Mouse (Mus musculus): ENCODE measurements at regions not wholly inside any gene's neighbourhood (a gene's known extent, or its start where the extent isn't known, plus 50 kb on each side); places are given as distances from the start of the nearest gene placed in this dataset.

DNA sequence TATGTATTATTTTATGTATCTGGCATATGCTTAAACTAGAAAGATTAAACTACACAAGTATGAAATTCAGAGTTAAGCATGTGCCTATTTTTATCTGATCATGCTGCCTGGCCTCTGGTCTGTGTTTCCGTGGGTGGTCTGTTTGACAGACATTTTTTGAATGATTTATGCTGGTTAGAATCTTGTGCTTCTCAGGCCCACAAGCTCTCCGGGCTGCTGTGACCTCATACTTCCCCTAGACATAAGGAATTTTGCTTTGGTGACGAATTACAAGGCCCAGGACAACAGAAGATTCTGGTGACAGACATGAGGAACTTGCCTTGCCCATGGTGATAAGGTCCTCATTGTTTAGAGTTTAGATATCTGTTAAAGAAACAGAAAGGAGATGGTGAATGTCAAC, 475.9 kb upstream of the Fam92a start:
- Histone ChIP-seq H3K27me3 (ENCODE audit: insufficient read depth, low read length) (no peaks in the 10 kb centered on the region), H3K36me3 (ENCODE audit: insufficient read depth, low read length) (no peaks in the 10 kb centered on the region), H3K9me3 (replicated peaks; ENCODE audit: low read length) (no peaks in the 10 kb centered on the region), H3K4me1 (replicated peaks; ENCODE audit: insufficient read depth, low read length) (no peaks in the 10 kb centered on the region), H3K4me3 (replicated peaks; ENCODE audit: low read depth, low read length) (no peak overlapping the region), H3K27ac (no peak overlapping the region), H3K9ac (ENCODE audit: low read depth, low read length) (no peak overlapping the region), H3K4me2 (ENCODE audit: low read length) (no peak overlapping the region)
- DNase-seq (ENCODE audit: low spot score) (peak; percentile 26), ATAC-seq (replicated peaks; ENCODE audit: low FRiP score, low read depth) (no peak)
- no peak for TF ChIP-seq CTCF (IDR thresholded peaks at IDR 0.05; ENCODE audit: low read depth)
- WGBS = 16% methylated on average over 3 of the region's 3 CpGs

DNA sequence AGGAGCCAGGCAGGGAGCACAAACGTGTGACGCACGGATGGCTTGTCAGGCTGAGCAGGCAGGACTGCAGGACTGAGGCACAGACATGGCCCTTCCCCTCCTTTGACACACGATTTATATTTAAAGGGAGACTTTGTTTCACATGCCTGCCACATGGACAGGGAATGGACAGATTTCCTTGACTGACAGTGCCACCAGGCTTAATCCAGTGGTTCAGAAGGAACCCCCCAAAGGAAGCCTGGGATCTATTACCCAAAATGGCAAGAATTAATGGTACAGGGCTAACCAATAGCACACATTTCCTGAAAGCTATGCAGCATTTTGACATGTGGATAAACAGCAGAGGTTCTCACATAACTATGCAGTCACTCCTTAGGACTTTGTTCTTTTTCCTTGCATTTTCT, 470.7 kb upstream of the Fam92a start:
- no peaks in the 10 kb centered on the region for H3K4me1 ChIP-seq (replicated peaks; ENCODE audit: insufficient read depth, low read length)
- H3K4me3 ChIP-seq (replicated peaks; ENCODE audit: low read depth, low read length) = no peak overlapping the region
- H3K9me3 ChIP-seq (replicated peaks; ENCODE audit: low read length) = no peaks in the 10 kb centered on the region
- WGBS = 13% methylated on average over 4 of the region's 4 CpGs
- ATAC-seq (replicated peaks; ENCODE audit: low FRiP score, low read depth) = no peak
- no peaks in the 10 kb centered on the region for H3K27me3 ChIP-seq (ENCODE audit: insufficient read depth, low read length)
- peak; percentile 33 for DNase-seq (ENCODE audit: low spot score)
- H3K4me2 ChIP-seq (ENCODE audit: low read length) = no peak overlapping the region
- no peaks in the 10 kb centered on the region for H3K36me3 ChIP-seq (ENCODE audit: insufficient read depth, low read length)
- no peak overlapping the region for H3K9ac ChIP-seq (ENCODE audit: low read depth, low read length)
- no peak for TF ChIP-seq CTCF (IDR thresholded peaks at IDR 0.05; ENCODE audit: low read depth)
- no peak overlapping the region for H3K27ac ChIP-seq

DNA sequence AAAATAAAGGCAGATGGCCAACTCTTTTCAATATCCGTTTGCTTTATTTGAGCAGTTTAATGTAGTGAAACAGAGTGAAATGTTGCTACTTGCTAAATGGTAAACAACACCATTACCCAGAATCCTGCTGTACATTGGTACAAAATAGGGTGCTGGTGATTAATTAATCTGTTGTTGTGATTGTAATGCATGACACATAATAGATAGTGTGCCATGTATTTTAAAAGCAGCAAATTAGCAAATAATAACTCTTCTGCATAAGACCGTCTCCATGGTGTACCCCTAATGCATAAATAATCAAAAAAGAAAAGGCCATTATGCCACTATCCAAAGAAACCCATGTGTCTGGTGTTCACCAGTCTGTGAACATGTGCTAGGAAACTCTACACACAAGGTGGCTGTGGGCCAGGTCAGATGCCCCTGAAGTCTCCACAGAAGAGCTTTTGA, 457.6 kb upstream of the Fam92a start:
- H3K4me1 ChIP-seq (replicated peaks; ENCODE audit: insufficient read depth, low read length) = no peaks in the 10 kb centered on the region
- H3K27ac ChIP-seq = no peak overlapping the region
- H3K36me3 ChIP-seq (ENCODE audit: insufficient read depth, low read length) = no peaks in the 10 kb centered on the region
- no peaks in the 10 kb centered on the region for H3K27me3 ChIP-seq (ENCODE audit: insufficient read depth, low read length)
- 53% methylated on average over 2 of the region's 2 CpGs for WGBS
- no peaks in the 10 kb centered on the region for H3K9me3 ChIP-seq (replicated peaks; ENCODE audit: low read length)
- ATAC-seq (replicated peaks; ENCODE audit: low FRiP score, low read depth) (no peak), DNase-seq (ENCODE audit: low spot score) (no peak)
- H3K4me3 ChIP-seq (replicated peaks; ENCODE audit: low read depth, low read length) = no peak overlapping the region
- H3K9ac ChIP-seq (ENCODE audit: low read depth, low read length) = no peak overlapping the region
- no peak overlapping the region for H3K4me2 ChIP-seq (ENCODE audit: low read length)
- TF ChIP-seq CTCF (IDR thresholded peaks at IDR 0.05; ENCODE audit: low read depth) = no peak

DNA sequence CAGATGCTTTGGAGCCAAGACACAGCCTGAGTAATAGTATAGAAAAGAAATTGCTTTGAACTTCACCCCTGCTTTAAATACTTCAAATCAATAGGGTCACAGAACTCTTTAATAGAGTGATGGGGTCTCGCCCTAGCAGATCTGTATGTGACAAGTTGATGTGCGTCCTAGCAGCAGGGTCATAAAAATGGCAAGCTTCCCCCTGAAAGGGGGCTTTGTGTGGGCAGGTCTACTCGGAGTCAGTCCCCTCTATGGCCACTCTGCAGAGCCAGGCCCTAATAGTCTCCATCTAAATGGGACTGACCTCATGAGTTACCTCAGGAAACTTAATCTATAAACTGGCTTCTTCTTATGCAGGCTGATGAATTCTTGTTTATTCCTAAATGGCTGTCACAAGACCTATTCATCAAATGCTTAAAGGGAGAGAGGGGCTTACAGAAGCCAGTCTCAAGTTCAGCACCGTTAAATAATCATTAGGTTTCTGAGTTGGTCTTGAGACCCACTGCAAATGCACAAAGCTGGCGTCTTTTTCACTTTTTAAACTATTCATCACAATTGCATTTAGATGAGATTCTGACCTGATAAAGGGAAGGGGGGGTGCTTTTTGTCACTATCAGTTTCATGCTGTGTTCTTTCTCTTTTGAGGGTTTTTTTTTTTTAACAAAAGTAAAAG, 457.0 kb upstream of the Fam92a start:
- Histone ChIP-seq H3K9ac (ENCODE audit: low read depth, low read length) (no peak overlapping the region), H3K4me1 (replicated peaks; ENCODE audit: insufficient read depth, low read length) (no peaks in the 10 kb centered on the region), H3K27ac (no peak overlapping the region), H3K27me3 (ENCODE audit: insufficient read depth, low read length) (no peaks in the 10 kb centered on the region), H3K4me3 (replicated peaks; ENCODE audit: low read depth, low read length) (no peak overlapping the region), H3K9me3 (replicated peaks; ENCODE audit: low read length) (no peaks in the 10 kb centered on the region), H3K36me3 (ENCODE audit: insufficient read depth, low read length) (no peaks in the 10 kb centered on the region), H3K4me2 (ENCODE audit: low read length) (no peak overlapping the region)
- 26% methylated on average over 5 of the region's 5 CpGs for WGBS
- DNase-seq (ENCODE audit: low spot score) = no peak
- no peak for TF ChIP-seq CTCF (IDR thresholded peaks at IDR 0.05; ENCODE audit: low read depth)
- ATAC-seq (replicated peaks; ENCODE audit: low FRiP score, low read depth) = no peak

DNA sequence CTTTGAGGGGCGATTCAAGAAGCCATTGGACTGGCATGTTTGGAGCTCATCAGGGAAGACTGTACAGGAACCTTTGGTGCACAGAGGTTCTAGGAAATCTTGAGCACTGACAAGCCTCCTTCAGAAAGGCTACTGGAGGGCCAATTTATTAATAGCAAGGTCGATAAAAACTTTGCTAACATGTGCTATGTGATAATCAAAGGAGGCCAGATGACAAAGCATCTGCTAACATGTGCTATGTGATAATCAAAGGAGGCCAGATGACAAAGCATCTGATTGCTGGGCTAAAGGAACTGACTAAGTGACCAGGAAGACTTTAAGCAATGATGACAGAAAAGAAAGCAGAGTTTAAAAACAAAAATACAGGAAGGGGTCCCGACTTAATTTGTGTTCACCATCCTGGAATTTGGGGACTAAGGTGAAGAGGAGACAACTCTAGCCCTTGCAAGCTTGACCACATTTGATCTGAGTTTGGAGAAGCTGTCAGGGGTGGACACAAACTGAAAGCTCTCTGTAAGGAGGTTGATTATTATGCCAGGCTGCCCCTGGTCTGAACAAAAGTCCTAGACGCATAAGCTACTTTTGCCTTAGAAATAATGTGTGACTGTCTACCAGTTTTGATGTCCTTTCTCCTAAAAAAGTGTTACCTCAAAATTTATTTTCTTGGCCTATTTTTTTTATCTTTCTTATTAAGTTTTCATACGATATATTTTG, 455.5 kb upstream of the Fam92a start:
- H3K9ac ChIP-seq (ENCODE audit: low read depth, low read length) = no peak overlapping the region
- H3K4me3 ChIP-seq (replicated peaks; ENCODE audit: low read depth, low read length) = no peak overlapping the region
- H3K27ac ChIP-seq = no peak overlapping the region
- no peak for DNase-seq (ENCODE audit: low spot score)
- WGBS = 85% methylated on average over 5 of the region's 5 CpGs
- H3K4me2 ChIP-seq (ENCODE audit: low read length) = no peak overlapping the region
- no peak for TF ChIP-seq CTCF (IDR thresholded peaks at IDR 0.05; ENCODE audit: low read depth)
- H3K9me3 ChIP-seq (replicated peaks; ENCODE audit: low read length) = no peaks in the 10 kb centered on the region
- H3K36me3 ChIP-seq (ENCODE audit: insufficient read depth, low read length) = no peaks in the 10 kb centered on the region
- ATAC-seq (replicated peaks; ENCODE audit: low FRiP score, low read depth) = no peak
- H3K4me1 ChIP-seq (replicated peaks; ENCODE audit: insufficient read depth, low read length) = no peaks in the 10 kb centered on the region
- no peaks in the 10 kb centered on the region for H3K27me3 ChIP-seq (ENCODE audit: insufficient read depth, low read length)

DNA sequence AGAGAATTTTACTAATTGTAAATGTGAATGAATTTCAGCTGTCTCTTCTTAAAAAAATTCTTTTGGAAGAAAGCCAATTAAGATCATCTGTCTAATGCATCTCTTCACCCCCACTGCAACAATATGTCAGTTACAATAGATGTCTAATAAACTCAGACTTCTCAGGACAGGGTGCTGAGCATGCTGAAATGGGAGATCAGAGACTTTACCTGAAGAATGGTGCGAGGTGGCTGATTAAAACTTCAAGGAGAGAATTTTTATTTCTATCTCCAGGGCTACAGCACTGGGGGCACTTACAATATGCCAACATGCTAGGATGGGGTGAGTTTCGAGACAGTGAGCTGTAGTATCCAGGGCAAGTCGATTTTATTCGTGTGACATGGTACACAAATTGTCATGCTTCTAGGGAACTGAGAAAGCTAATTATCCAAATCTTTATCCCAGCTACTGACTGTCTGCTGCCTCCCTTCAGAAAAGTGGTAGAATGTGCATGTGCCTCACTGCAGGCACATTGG, 449.0 kb upstream of the Fam92a start:
- no peaks in the 10 kb centered on the region for H3K27me3 ChIP-seq (ENCODE audit: insufficient read depth, low read length)
- no peak overlapping the region for H3K9ac ChIP-seq (ENCODE audit: low read depth, low read length)
- ATAC-seq (replicated peaks; ENCODE audit: low FRiP score, low read depth) = no peak
- H3K4me2 ChIP-seq (ENCODE audit: low read length) = no peak overlapping the region
- TF ChIP-seq CTCF (IDR thresholded peaks at IDR 0.05; ENCODE audit: low read depth) = no peak
- no peak overlapping the region for H3K27ac ChIP-seq
- no peaks in the 10 kb centered on the region for H3K9me3 ChIP-seq (replicated peaks; ENCODE audit: low read length)
- no peak for DNase-seq (ENCODE audit: low spot score)
- WGBS = 85% methylated on average over 4 of the region's 4 CpGs
- H3K4me1 ChIP-seq (replicated peaks; ENCODE audit: insufficient read depth, low read length) = no peaks in the 10 kb centered on the region
- H3K36me3 ChIP-seq (ENCODE audit: insufficient read depth, low read length) = no peaks in the 10 kb centered on the region
- no peak overlapping the region for H3K4me3 ChIP-seq (replicated peaks; ENCODE audit: low read depth, low read length)

All from kidney, postnatal 0 days (tissue).